Mouse (Mus musculus): Measurements from ENCODE around the gene Slc6a16.
A peak's percentile ranks its signal among the peaks of the same experiment; 100 is the strongest.
"Not testable (repeated sequence)": the region's sequence is repeated elsewhere in the genome, so short reads cannot be mapped to it uniquely, and the experiment has no call there.

Gene Slc6a16

GRCm38 (mm10) chr7:45253806-45254205 lies 12.9 kb downstream of the Slc6a16 start:
- no peak for DNase-seq (ENCODE audit: low spot score)

DNA sequence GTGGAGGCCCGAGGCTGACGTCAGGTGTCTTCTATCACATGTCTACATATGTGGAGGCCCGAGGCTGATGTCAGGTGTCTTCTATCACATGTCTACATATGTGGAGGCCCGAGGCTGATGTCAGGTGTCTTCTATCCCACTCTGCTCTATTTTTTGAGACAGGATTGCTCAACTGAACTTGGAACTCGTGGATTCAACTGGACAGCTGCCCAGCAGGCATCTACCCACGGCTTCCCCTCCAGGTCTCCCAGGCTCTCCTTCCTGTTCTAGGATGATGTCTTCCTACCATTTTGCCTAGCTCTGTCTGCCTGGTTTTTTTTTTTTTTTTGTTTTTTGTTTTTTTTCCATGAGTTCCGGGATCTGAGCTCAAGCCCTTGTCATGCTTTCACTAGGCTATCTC lies 14.9 kb downstream of the Slc6a16 start:
- DNase-seq (ENCODE audit: low spot score) = not testable (repeated sequence)

- no peak for DNase-seq (ENCODE audit: low spot score)
Measured at GRCm38 (mm10) chr7:45257063-45257840, 16.4 kb downstream of the Slc6a16 start.

GRCm38 (mm10) chr7:45259281-45259680 lies 18.4 kb downstream of the Slc6a16 start:
- no peak for DNase-seq (ENCODE audit: low spot score)

DNA sequence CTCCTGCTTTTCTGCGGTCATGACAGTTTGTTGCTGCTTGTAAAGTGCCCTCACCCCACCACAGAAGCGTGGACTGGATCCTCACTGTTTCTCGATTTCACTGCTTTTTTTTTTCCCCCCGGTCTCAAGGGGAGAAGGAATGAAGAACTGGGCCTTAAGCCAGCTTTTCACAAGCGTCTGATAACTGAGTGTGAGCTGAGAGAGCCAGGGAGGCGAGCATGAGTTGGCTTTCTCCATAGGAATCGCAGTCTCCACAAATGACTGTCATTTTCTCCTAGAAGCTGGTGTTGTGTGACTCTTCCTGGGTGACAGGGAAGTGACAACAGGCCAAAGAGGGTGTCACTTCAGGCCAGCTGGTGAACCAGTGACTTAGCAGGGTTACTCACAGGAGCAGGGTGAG lies 21.4 kb downstream of the Slc6a16 start:
- DNase-seq (ENCODE audit: low spot score) = no peak

DNA sequence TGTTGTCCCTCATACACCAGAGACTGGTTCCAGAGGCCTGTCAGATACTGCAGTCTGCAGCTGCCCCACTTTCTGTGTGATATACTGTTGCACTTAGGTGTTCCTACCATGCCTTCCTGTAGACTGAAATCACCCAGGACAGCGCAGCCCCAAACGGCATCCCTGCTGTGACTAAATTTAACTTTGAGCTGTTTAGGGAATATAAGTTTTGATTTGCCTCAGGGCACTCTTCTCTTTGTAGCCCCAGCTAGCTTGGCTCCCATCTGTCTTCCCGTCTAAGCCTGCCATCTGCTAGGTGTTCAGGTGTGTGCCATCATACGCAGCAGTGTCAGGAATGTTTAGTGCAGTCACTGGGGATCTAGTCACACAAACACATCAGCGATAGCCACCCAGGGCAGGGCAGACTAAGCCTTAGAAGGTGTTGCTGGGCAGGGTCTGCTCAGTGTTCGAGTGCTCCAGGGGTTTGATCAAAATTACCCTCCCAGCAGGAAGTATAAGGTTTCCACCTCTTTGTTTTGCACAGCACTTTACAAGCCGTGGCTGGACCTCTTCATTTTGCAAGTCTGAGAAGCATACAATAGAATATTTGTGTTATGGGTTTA lies 22.2 kb downstream of the Slc6a16 start:
- DNase-seq (ENCODE audit: low spot score) = no peak

DNA sequence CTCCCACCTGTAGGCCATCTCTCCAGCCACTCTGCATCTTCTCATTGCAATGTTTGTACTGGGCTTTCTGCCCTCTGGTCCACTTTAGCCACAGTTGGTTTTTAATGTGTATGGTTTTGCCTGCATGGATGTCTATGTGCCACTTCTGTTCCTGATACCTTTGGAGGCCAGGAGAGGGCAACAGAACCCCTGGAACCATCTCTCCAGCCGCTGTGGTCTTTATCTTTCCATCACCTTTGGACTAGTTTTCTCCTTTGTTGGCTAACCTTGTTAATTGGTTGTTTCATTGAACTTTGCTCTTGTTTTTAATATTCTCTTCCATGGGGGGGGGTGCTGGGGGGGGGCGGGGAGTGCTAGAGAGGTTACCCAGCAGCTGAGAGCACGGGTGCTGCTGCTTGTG lies 23.5 kb downstream of the Slc6a16 start:
- DNase-seq (ENCODE audit: low spot score) = no peak

DNA sequence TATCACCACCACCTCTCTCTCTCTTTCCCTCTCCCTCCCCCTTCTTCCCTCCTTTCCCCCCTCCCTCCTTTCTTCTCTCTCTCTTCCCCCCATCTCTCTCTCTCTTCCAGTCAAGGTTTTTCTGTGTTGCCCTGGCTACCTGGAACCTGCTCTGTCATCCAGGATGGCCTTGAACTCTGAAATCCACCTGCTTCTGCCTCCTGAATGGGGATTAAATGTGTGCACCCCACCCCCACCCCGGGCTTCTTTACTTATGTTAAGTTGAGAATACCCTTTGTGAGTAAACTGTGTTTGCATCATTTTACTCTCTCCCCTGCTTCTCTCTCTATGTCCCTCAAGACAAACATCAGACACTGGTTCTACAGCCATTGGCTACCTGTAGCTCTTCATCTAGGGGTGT lies 24.6 kb downstream of the Slc6a16 start:
- no peak for DNase-seq (ENCODE audit: low spot score)

DNA sequence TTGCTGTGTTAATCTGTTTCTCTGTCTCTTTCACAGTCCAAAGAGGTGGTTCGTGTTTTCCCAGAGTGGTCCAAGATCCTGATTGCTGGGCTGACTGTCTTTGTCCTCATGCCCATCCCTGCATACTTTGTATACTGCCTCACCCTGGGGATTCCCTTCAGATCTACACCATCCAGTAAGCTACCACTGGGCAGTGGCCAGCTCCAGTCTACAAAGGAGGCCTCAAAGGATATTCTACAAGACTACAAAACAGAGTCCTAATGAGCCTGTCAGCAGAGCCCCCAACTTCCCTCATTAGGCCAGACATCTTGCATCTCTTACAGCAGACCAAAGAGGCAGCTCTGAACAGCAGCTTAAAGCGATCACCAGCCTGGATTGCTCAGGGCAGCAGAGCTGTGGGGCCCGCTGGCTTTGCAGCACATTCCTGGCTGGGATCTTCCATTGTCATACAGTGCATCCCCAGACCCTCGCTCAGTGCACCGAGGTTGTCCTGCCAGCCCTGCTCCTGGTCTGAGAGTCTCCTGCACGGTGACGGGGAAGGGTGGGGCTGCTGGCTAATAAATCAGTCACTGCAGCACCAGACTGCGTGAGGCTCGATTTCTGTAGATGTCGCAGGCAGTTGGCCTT lies 32.0 kb downstream of the Slc6a16 start:
- DNase-seq (ENCODE audit: low spot score) = no peak

- no peak for DNase-seq (ENCODE audit: low spot score)
Measured at GRCm38 (mm10) chr7:45273672-45274071, 32.8 kb downstream of the Slc6a16 start.

DNA sequence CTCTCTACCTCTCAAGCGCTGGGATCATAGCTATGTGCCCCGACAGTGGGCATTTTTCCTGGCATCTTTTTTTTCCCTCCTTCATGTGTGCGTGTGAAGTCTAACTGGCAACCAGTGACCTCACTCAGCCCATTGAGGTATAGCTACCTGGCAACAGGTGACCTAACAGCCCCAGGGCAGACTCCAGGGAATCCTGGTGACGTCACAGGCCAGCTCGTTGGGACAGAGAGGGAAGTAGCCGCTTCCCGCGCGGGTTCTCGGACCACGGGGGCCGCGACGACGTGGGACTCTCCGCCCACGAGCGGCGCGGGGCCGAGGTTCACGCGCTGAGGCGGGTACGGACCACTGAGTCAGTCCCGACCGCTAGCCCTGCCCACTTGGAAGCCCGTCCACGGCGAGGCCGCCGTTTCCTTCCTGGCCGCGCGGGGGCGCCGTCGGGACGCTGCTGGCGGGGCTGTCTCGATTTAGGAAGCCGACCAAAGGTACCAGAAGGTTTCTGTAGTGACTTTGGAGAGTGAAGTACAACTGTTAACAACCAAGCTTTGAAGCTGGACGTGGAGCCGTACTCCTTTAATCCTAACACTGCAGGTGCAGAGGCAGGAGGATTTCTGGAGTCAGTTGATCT lies 36.4 kb downstream of the Slc6a16 start, which contains the start of gene Slc6a21:
Gene Slc6a21, plus strand, starts transcription at position 378 of the 625 bp plus-strand sequence.
- DNase-seq (ENCODE audit: low spot score) = peak; percentile 80

DNA sequence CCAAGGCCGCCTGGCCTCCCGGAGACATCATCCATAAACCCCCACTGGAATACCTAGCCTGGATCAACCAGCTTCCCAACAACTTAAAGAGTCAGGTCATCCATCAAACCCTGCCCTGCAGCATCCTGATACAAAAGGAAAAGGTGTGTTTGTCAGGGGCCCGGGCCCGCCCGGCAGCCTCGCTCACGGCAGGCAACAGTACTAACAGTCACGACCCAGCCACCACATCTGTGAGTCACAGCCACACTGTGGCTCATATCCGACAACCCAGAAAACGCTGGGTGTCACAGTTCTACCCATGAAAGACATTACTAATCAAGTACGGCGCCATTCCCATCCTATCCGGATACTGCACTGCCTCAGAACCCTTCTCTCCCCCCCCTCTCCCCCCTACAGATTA lies 45.6 kb downstream of the Slc6a16 start:
- no peak for DNase-seq (ENCODE audit: low spot score)

- DNase-seq (ENCODE audit: low spot score) = no peak
Measured at GRCm38 (mm10) chr7:45296626-45297025, 55.7 kb downstream of the Slc6a16 start.

DNA sequence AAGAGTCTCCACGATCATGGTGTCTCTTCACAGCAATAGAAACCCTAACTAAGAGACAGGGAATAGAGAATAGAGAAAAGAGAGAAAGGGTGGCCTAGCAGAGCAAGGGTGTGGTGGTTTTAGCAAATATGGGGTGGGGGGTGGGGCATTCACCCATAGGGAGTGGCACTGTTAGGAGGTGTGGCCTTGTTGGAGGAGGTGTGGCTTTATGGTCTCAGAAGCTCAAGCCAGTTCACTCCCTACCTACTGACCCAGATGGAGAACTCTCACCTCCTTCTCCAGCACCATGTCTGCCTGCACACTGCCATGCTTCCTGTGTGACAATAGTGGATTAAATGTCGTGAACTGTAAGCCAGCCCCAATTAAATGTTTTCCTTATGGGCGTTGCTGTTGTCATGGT lies 56.7 kb downstream of the Slc6a16 start:
- DNase-seq (ENCODE audit: low spot score) = no peak

DNA sequence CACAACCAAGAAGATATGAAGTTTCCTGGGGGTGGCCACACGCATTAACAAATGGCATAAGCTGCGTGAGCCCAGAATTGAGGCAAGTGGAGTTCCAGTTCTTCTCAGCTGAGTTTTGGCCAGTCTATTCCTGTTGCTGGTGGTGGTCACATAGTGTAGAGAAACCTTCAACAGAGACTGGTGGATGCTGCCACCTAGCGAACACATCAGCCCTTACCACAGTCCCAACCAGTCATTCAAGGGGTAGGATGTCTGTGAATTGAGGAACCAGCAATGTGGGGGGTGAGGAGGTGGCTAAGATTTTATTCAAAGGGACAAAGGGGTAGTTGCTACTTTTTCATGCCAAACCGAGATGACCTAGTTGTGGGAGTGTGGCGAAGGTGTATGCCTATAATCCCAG lies 58.9 kb downstream of the Slc6a16 start:
- DNase-seq (ENCODE audit: low spot score) = peak; percentile 79

DNA sequence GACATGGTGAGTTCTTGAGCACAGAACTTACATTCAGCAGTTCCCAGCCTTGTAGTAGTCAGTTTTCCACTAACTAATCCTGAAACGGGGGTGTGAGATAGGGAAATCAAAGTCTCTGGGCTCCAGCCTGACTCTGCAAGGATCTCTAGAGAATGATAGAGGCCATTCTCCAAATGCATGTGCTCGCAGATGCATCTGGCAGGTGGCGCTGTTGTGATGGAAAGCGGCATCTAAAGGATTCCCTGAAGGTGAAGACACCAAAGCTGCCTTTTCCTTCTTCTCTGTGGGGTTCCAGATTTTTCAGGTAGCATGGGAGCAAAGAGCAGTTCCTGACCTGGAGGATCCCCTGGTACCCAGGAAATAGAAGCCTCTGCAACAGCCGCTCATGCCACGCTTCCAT lies 59.4 kb downstream of the Slc6a16 start:
- peak; percentile 74 for DNase-seq (ENCODE audit: low spot score)

DNA sequence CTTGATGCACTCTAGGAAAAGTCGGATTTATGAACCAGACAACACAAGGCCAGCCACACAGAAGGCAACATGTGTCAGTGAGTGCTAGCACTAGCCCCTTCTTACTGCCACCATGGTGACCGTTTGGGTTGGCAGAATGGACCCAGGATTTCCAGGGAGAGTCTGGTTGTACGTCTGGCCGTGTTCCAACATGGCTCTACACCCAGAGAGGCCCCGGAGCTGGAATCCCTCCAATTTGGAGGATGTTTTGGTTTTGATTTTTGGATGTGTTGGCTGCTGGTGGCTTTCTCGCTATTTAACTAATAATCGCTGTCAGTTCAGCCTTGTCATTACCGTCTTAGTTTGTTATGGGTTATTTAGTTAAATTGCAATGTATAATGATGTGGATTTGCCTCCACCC lies 61.7 kb downstream of the Slc6a16 start:
- DNase-seq (ENCODE audit: low spot score) = peak; percentile 39

DNA sequence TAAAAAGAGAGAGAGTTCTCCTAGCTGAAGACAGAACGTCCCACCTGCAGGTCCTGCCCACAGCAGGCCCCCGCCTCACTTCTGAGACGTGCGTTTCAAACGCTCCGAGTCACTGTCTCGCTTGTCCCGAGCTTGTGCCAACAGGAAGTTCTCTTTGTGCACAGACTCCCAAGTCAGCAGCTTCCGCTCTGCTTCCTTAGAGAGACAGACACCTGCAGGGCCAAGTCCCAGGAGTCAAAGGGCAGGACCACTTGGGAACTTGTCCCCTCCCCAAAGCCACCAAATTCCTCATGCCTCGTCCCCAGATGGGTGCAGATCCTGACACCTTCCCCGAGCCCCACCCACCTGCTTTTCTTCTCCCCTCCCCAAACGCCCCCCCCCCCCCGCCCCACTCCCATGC lies 64.0 kb downstream of the Slc6a16 start:
- no peak for DNase-seq (ENCODE audit: low spot score)

GRCm38 (mm10) chr7:45305275-45305674 lies 64.4 kb downstream of the Slc6a16 start:
- DNase-seq (ENCODE audit: low spot score) = peak; percentile 84

GRCm38 (mm10) chr7:45308551-45309240 lies 67.8 kb downstream of the Slc6a16 start:
- no peak for DNase-seq (ENCODE audit: low spot score)

GRCm38 (mm10) chr7:45309455-45309854 lies 68.6 kb downstream of the Slc6a16 start:
- DNase-seq (ENCODE audit: low spot score) = peak; percentile 63

DNA sequence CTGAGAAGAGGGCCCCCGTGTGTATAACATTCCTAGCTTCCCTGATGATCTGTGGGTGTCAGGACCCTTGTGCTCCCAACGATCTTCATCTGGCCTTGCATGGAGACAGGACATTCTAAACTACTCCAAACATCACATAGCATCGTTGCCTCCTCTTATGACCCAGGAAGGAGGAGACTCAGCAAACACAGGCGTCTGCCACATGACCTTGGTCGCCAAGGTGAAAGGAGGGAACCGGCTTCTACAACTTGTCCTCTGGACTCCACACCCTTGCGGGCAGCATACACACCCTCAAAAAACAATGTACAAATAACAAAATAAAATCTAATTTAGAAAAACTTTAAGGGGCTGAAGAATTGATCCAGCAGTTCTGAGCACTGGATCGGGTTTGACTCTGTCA lies 71.1 kb downstream of the Slc6a16 start:
- DNase-seq (ENCODE audit: low spot score) = no peak
